Mouse (Mus musculus) myocyte (in vitro differentiated cells): ENCODE results near the gene Hoxc5. TPM values are rescaled to one million over a fixed set of nuclear protein-coding genes. Genes with fewer than 3 reads are reported as not detected.

ENCODE experiments used
- H3K27me3 ChIP-seq: one replicate; pipeline ENCODE4 v1.6.1; 2011; ENCODE audit not compliant: control insufficient read depth, insufficient read depth, insufficient read length
- H3K36me3 ChIP-seq: one replicate; pipeline ENCODE4 v1.6.1; 2011; ENCODE audit not compliant: control insufficient read depth, insufficient read depth
- H3K4me2 ChIP-seq: one replicate; pipeline ENCODE4 v1.6.1; 2011; ENCODE audit warnings: low read depth, control low read depth
- H3K4me3 ChIP-seq: one replicate; pipeline ENCODE4 v1.5.1; 2011; ENCODE audit warnings: mild to moderate bottlenecking, control low read depth, moderate library complexity
- H3K79me2 ChIP-seq: one replicate; pipeline ENCODE4 v1.6.1; 2011; ENCODE audit not compliant: control insufficient read depth, insufficient read depth
- H3ac ChIP-seq: one replicate; pipeline ENCODE4 v1.6.1; 2011; ENCODE audit not compliant: control insufficient read depth, insufficient read length
- CEBPB ChIP-seq: IDR thresholded peaks from 2 replicates; pipeline ENCODE4 v1.6.1; 2011; ENCODE audit warnings: mild to moderate bottlenecking, moderate library complexity; ENCODE audit not compliant: poor library complexity, insufficient read depth, severe bottlenecking
- E2F4 ChIP-seq: IDR thresholded peaks from one replicate; pipeline ENCODE4 v1.6.1; 2011; ENCODE audit warnings: mild to moderate bottlenecking, control low read depth, moderate library complexity; ENCODE audit not compliant: insufficient read depth
- MAX ChIP-seq: IDR thresholded peaks from one replicate; pipeline ENCODE4 v1.6.1; 2011; ENCODE audit warnings: low read depth, mild to moderate bottlenecking, control low read depth
- MYOD1 ChIP-seq, 3 experiments: IDR thresholded peaks; one replicate each; pipeline ENCODE4 v1.6.1; 2011; ENCODE audit warnings: control low read depth in 2 of 3, low read depth in 2 of 3, mild to moderate bottlenecking in 2 of 3, moderate library complexity in 1 of 3; ENCODE audit not compliant: insufficient read length in 2 of 3, control insufficient read depth in 1 of 3
- MYOG ChIP-seq, 3 experiments: IDR thresholded peaks; one replicate each; pipeline ENCODE4 v1.6.1; 2011; ENCODE audit warnings: control low read depth in 2 of 3, low read depth in 2 of 3, mild to moderate bottlenecking in 2 of 3; ENCODE audit not compliant: insufficient read length in 2 of 3, control insufficient read depth in 1 of 3, insufficient read depth in 1 of 3
- POLR2A ChIP-seq: IDR thresholded peaks from one replicate; pipeline ENCODE4 v1.6.1; 2011; ENCODE audit warnings: low read depth, mild to moderate bottlenecking, control low read depth, moderate library complexity; ENCODE audit not compliant: insufficient read length
- POLR2AphosphoS2 ChIP-seq: IDR thresholded peaks from one replicate; pipeline ENCODE4 v1.6.1; 2011; ENCODE audit warnings: low read depth, control low read depth; ENCODE audit not compliant: insufficient read length
- REST ChIP-seq: IDR thresholded peaks from one replicate; pipeline ENCODE4 v1.6.1; 2011; ENCODE audit warnings: mild to moderate bottlenecking, control low read depth, moderate library complexity; ENCODE audit not compliant: insufficient read depth, insufficient read length
- SRF ChIP-seq: IDR thresholded peaks from one replicate; pipeline ENCODE4 v1.6.1; 2011; ENCODE audit warnings: low read depth; ENCODE audit not compliant: control insufficient read depth, insufficient read length
- TCF12 ChIP-seq: IDR thresholded peaks from one replicate; pipeline ENCODE4 v1.6.1; 2011; ENCODE audit warnings: mild to moderate bottlenecking, control low read depth; ENCODE audit not compliant: poor library complexity, insufficient read depth, severe bottlenecking
- TCF3 ChIP-seq: IDR thresholded peaks from one replicate; pipeline ENCODE4 v1.6.1; 2011; ENCODE audit warnings: low read depth, control low read depth; ENCODE audit not compliant: insufficient read length
- USF1 ChIP-seq: IDR thresholded peaks from one replicate; pipeline ENCODE4 v1.6.1; 2011; ENCODE audit warnings: low read depth, mild to moderate bottlenecking, control low read depth, moderate library complexity
- polyA plus RNA-seq: library from polyadenylated mRNA; unstranded; fragments of >200 nt; fragmentation: generic; extraction: Trizol; gene quantifications from one replicate; pipeline ENCODE4 v1.2.1, GENCODE M21; 2012; ENCODE audit warnings: missing spikeins

Gene Hoxc5
- polyA plus RNA-seq, 1 experiment, result 1.2 TPM

- Histone ChIP-seq H3K79me2 (no peaks in the 10 kb centered on the region), H3K4me2 (no peak overlapping the region), H3K4me3 (no peak overlapping the region), H3K36me3 (no peaks in the 10 kb centered on the region), H3ac (no peak overlapping the region), H3K27me3 (no peaks in the 10 kb centered on the region)
- TF ChIP-seq POLR2A, result no peak
- TF ChIP-seq USF1, result no peak
- TF ChIP-seq E2F4, result no peak
- TF ChIP-seq POLR2AphosphoS2, result no peak
- TF ChIP-seq REST, result no peak
- TF ChIP-seq SRF, result no peak
- no peak for TF ChIP-seq TCF3
- TF ChIP-seq TCF12, result no peak
- TF ChIP-seq CEBPB, result no peak
- no peak for TF ChIP-seq MAX
- TF ChIP-seq MYOG (IDR thresholded peaks at IDR 0.05; ENCODE audit: control insufficient read depth in 1 of 3, insufficient read depth in 1 of 3, insufficient read length in 2 of 3, low read depth in 2 of 3), result no peak
- no peak for TF ChIP-seq MYOD1 (IDR thresholded peaks at IDR 0.05; ENCODE audit: control insufficient read depth in 1 of 3, insufficient read length in 2 of 3, low read depth in 2 of 3)
Observed at GRCm38 (mm10) chr15:103061131-103061825, 94.0 kb downstream of the Hoxc5 start.

GRCm38 (mm10) chr15:103061988-103062387, 94.7 kb downstream of the Hoxc5 start:
- H3K27me3 ChIP-seq, result no peaks in the 10 kb centered on the region

GRCm38 (mm10) chr15:103065642-103066041, 98.4 kb downstream of the Hoxc5 start:
- Histone ChIP-seq H3K36me3 (no peaks in the 10 kb centered on the region), H3K79me2 (no peaks in the 10 kb centered on the region), H3K4me2 (no peak overlapping the region), H3ac (no peak overlapping the region), H3K4me3 (no peak overlapping the region), H3K27me3 (no peaks in the 10 kb centered on the region)
- TF ChIP-seq TCF12 (no peak), USF1 (no peak), SRF (no peak), E2F4 (no peak), POLR2AphosphoS2 (no peak), MYOD1 (IDR thresholded peaks at IDR 0.05; ENCODE audit: control insufficient read depth in 1 of 3, insufficient read length in 2 of 3, low read depth in 2 of 3) (no peak), CEBPB (no peak), TCF3 (no peak), MYOG (IDR thresholded peaks at IDR 0.05; ENCODE audit: control insufficient read depth in 1 of 3, insufficient read depth in 1 of 3, insufficient read length in 2 of 3, low read depth in 2 of 3) (no peak), REST (no peak), MAX (no peak), POLR2A (no peak)

More at GRCm38 (mm10) chr15:103061988-103062387, 94.7 kb downstream of the Hoxc5 start:
- H3K4me2 ChIP-seq, result no peak overlapping the region
- H3K36me3 ChIP-seq, result no peaks in the 10 kb centered on the region
- H3K4me3 ChIP-seq, result no peak overlapping the region
- H3K79me2 ChIP-seq, result no peaks in the 10 kb centered on the region
- no peak overlapping the region for H3ac ChIP-seq
- TF ChIP-seq POLR2A (no peak), E2F4 (no peak), TCF3 (no peak), USF1 (no peak), CEBPB (no peak), MAX (no peak), MYOG (IDR thresholded peaks at IDR 0.05; ENCODE audit: control insufficient read depth in 1 of 3, insufficient read depth in 1 of 3, insufficient read length in 2 of 3, low read depth in 2 of 3) (no peak), POLR2AphosphoS2 (no peak), SRF (no peak), TCF12 (no peak), REST (no peak), MYOD1 (IDR thresholded peaks at IDR 0.05; ENCODE audit: control insufficient read depth in 1 of 3, insufficient read length in 2 of 3, low read depth in 2 of 3) (no peak)

Other genes with a start within 250 kb of the Hoxc5 start
- gene Calcoco1, start 245.3 kb upstream of the Hoxc5 start, polyA plus RNA-seq, result 117 TPM
- 5.8 TPM for gene Hoxc13, start 46.3 kb upstream of the Hoxc5 start, polyA plus RNA-seq
- gene Hoxc12, start 30.7 kb upstream of the Hoxc5 start, polyA plus RNA-seq, result 5.6 TPM
- 20.5 TPM for gene Hoxc11, start 13.0 kb upstream of the Hoxc5 start, polyA plus RNA-seq
- 43.5 TPM for gene Hoxc10, start 647 bp upstream of the Hoxc5 start, polyA plus RNA-seq
- 10.5 TPM for gene Hoxc9, start 9.0 kb downstream of the Hoxc5 start, polyA plus RNA-seq
- gene Hoxc8, start 23.2 kb downstream of the Hoxc5 start, polyA plus RNA-seq, result 0.71 TPM
- gene Hoxc6, start 30.8 kb downstream of the Hoxc5 start, polyA plus RNA-seq, result 14.0 TPM
- gene Hoxc4, start 51.5 kb downstream of the Hoxc5 start, polyA plus RNA-seq, result 3.6 TPM
- 18.6 TPM for gene Smug1, start 199.6 kb downstream of the Hoxc5 start, polyA plus RNA-seq